Mouse (Mus musculus) adrenal gland, adult 2 months (tissue): ENCODE data around the gene Serpinb12. TPM values are rescaled to one million over a fixed set of nuclear protein-coding genes. Genes with fewer than 3 reads are reported as not detected.
"Not testable (repeated sequence)": the region's sequence is repeated elsewhere in the genome, so short reads cannot be mapped to it uniquely, and the experiment has no call there.

ENCODE experiments used
- DNase-seq: peaks from one replicate; pipeline ENCODE4 v3.0.0; 2021
- long read RNA-seq: library from polyadenylated mRNA; stranded (forward); transcript quantifications from one replicate; pipeline ENCODE4 v2.0.0, GENCODE M21; 2021
- polyA plus RNA-seq: library from polyadenylated mRNA; depleted of rRNA; stranded (reverse); fragments of >200 nt; gene quantifications from 2 replicates; pipeline ENCODE4 v1.2.3, GENCODE M21; 2012; rRNA removed
- total RNA-seq, 2 experiments: library from RNA; stranded (reverse); gene quantifications; 2 replicates each; pipeline ENCODE4 v1.2.3; 2021

Gene Serpinb12
- not detected for total RNA-seq
- not detected in 2 replicates for polyA plus RNA-seq
- long read RNA-seq, result 0 reads

GRCm38 (mm10) chr1:106934265-106934664 lies at the start of gene Serpinb12:
Gene Serpinb12, plus strand, starts transcription at chr1:106934449.
- DNase-seq, result no peak

- DNase-seq, result not testable (repeated sequence)
Measured at GRCm38 (mm10) chr1:106895142-106895541, 39.1 kb upstream of the Serpinb12 start.

DNA sequence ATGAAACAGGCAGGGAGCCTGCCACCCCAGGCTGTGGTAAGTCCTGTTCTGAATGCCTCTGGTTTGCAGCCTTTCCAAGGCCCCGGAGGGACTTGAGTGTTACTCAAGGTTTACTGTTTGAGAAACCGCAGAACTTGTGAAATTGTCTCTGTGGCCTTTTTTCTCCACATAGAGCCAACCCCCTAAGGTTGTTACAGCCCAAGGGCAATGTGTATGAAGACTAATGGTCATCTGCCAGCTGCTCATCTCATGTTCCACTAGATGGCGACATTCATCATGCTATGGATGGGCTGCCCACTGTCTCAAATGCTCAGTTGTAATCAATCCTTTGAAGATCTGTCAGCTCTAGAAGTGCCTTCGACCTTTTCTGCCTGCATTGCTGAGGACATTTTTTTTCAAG lies 32.8 kb upstream of the Serpinb12 start:
- peak; percentile 67 for DNase-seq

DNA sequence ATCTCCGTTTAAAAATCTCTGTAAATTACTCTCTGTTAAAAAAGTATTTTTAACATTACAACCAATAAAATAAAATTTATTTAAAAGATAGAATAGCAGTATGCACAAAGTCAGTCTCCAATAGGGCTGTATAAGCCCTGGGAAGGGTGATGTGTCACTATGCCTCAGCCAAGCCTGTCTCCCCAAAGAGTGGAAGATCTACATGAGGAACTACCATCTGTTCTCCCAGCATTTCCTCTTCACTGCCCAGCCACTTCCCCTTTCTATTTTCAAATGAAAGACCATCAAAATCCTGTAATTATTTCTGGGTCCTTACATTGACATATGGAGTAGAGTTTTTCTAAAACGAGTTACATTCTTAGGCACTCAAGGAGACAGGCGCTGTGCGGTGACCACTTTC lies 2.3 kb upstream of the Serpinb12 start:
- DNase-seq, result no peak

- DNase-seq, result no peak
Measured at GRCm38 (mm10) chr1:106933658-106934057, 591 bp upstream of the Serpinb12 start.

DNA sequence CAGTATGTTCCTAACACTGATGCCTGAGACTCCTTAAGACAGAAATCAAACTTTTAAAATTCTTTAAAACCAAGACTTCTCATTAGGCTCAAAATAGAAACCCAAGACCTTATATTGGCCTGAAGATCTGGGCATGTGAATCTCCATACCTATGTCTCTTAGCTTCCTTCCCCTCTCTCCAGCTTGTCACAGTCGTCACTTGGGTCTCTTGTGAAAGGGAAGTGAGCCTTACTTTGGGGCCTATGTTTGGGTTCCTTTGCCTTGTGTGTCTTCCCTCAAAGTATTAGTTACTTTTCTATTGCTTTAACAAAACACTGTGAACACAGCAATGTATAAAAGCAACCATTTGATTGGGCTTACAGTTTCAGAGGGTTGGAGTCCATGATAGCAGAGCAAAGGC lies 13.0 kb downstream of the Serpinb12 start:
- DNase-seq, result no peak

- no peak for DNase-seq
Measured at GRCm38 (mm10) chr1:106959981-106960380, 25.7 kb downstream of the Serpinb12 start.

DNA sequence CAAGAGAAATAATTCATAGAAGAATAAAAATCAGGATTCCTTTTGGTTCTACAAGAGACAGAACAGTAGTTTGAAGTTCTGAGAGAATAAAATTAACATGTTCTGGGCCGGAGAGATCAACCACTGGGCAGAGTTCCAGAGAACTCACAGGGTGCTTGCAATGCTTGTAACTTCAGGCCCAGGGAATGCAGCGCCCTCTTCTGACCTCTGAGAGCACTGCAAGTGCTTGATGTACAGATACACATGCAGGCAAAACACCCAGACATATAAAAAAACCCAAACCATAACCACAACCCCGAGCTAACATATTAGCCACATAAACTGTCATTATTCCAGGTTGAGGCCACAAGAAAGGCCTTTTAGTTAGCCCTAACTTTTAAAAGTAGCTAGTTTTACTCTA lies 26.8 kb downstream of the Serpinb12 start:
- DNase-seq, result no peak

DNA sequence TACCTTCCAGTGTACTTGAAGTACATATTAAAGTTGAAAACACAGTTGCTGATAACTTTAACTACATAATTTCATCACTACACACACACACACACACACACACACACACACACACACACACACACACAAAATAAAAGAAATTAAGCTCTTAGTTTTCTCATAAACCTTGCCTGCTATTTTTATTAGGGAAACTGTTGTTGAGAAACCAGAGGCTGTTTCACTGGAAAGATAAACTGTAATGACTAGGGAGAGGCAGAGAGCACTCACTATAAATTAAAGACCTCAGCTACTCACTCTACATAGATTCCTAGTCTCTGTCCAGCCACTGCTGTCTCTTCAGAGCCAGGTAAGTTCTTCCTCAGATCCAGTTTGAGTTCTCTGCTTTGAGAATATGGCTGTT lies 46.4 kb downstream of the Serpinb12 start, which contains the start of gene Serpinb13:
Gene Serpinb13, plus strand, starts transcription at position 301 of the 400 bp plus-strand sequence.
- DNase-seq, result no peak

- DNase-seq, result no peak
Measured at GRCm38 (mm10) chr1:106983092-106983491, 48.8 kb downstream of the Serpinb12 start.

GRCm38 (mm10) chr1:106983865-106984264 lies 49.6 kb downstream of the Serpinb12 start:
- no peak for DNase-seq

- DNase-seq, result peak; percentile 53
Measured at GRCm38 (mm10) chr1:107000424-107000823, 66.2 kb downstream of the Serpinb12 start.

DNA sequence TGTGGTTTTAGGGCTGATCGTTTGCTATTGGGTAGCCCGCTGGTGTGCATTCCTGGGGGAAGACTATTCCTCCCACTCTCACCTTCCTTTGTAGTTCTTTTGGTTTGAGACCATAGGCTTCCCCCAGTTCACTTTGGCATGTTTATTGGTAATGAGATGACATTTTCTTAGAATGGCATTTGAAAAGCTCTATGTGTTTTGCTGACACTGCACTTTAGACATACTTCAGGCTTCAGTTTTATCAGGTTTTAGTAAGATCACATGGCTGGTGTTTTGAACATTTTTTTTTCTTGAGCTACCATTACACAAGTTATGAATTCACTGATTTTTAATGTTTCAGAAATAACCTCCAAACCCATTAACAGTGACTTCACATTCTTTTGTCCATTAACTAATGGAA lies 67.5 kb downstream of the Serpinb12 start:
- DNase-seq, result no peak

- no peak for DNase-seq
Measured at GRCm38 (mm10) chr1:107006316-107006715, 72.1 kb downstream of the Serpinb12 start.

Other genes with a start within 250 kb of the Serpinb12 start
- gene Bcl2, start 220.2 kb upstream of the Serpinb12 start, total RNA-seq, result 1 to 10 TPM; 3.7 to 6.4 TPM
- gene Bcl2, start 220.2 kb upstream of the Serpinb12 start, polyA plus RNA-seq, result 1.2 and 1.7 TPM in 2 replicates
- 10 to 100 TPM; 43.5 to 46.9 TPM for gene Kdsr, start 174.7 kb upstream of the Serpinb12 start, total RNA-seq
- gene Kdsr, start 174.7 kb upstream of the Serpinb12 start, polyA plus RNA-seq, result 30.7 and 55.7 TPM in 2 replicates
- gene Vps4b, start 137.7 kb upstream of the Serpinb12 start, total RNA-seq, result 100 to 1,000 TPM in 1 of 2 experiments, 10 to 100 TPM in 1; 88.0 to 102 TPM
- gene Vps4b, start 137.7 kb upstream of the Serpinb12 start, polyA plus RNA-seq, result 15.0 and 23.3 TPM in 2 replicates
- not detected for gene Serpinb5, start 73.3 kb upstream of the Serpinb12 start, total RNA-seq
- gene Serpinb5, start 73.3 kb upstream of the Serpinb12 start, polyA plus RNA-seq, result not detected in 2 replicates
- not detected for gene Serpinb13, start 46.5 kb downstream of the Serpinb12 start, total RNA-seq
- gene Serpinb13, start 46.5 kb downstream of the Serpinb12 start, polyA plus RNA-seq, result not detected in 2 replicates
- gene Serpinb3a, start 117.9 kb downstream of the Serpinb12 start, total RNA-seq, result not detected
- not detected in 2 replicates for gene Serpinb3a, start 117.9 kb downstream of the Serpinb12 start, polyA plus RNA-seq
- gene Serpinb3d, start 149.1 kb downstream of the Serpinb12 start, total RNA-seq, result not detected
- gene Serpinb3d, start 149.1 kb downstream of the Serpinb12 start, polyA plus RNA-seq, result not detected in 2 replicates